Mouse (Mus musculus): ENCODE data around the gene Gm614. TPM values are rescaled to one million over a fixed set of nuclear protein-coding genes. Genes with fewer than 3 reads are reported as not detected.

Gene Gm614
- total RNA-seq (2014; rRNA removed; ENCODE audit: low replicate concordance) = not detected in 2 replicates
- polyA plus RNA-seq (2015; fragmentation: Nextera tagmentation; extraction: Ambion mirVana) = 0.16 TPM in 1 of 2 replicates, not detected in the other

DNA sequence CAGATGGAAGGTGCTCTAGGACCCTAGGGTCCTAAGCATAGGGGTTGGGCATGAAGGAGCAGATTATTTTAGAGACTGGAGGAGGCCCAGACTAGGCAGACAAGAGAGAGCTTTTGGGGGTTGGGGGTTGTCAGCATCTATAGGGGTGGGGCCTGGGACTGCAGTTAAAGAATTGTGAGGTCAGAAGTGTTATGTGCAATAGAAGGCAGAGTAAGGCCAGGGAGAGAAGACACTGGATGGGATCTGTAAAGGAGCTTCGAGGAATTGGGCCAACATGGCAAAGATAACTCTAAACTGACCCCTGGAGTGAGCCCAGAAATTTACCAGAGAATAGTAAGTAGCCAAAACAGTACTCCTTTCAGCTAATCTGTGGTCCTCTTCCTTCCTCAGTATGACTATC is at the start of gene Gm614:
TSS of gene Gm614 (minus strand) at position 101 of the 400 bp plus-strand sequence.
- Histone ChIP-seq H3K4me3 (ENCODE audit: low read depth, low read length) (no peak within 1 kb of the TSS), H3K27me3 (ENCODE audit: control insufficient read depth, insufficient read depth, low read length) (no peaks in the 10 kb centered on the region), H3K27ac (ENCODE audit: low read depth) (no peak within 1 kb of the TSS), H3K4me2 (ENCODE audit: low read depth, low read length) (no peak within 1 kb of the TSS), H3K36me3 (replicated peaks; ENCODE audit: control insufficient read depth, insufficient read depth, low read length) (peaks cover 1% of the 10 kb centered on the region; the same call in 1 of the 2 replicates), H3K4me1 (ENCODE audit: control insufficient read depth, insufficient read depth) (no peaks in the 10 kb centered on the region; the same call in 1 of the 2 replicates), H3K9ac (replicated peaks; ENCODE audit: low read depth, low read length) (no peak within 1 kb of the TSS), H3K9me3 (replicated peaks; ENCODE audit: control insufficient read depth, low read length) (no peaks in the 10 kb centered on the region)
- 36% methylated on average over 1 of the region's 1 CpGs for WGBS
- ATAC-seq (ENCODE audit: insufficient read depth, low read depth) (no peak), DNase-seq (ENCODE audit: low spot score) (no peak)
- no peak for TF ChIP-seq EP300 (IDR thresholded peaks at IDR 0.05; ENCODE audit: low read depth)
- no peak for TF ChIP-seq CTCF (IDR thresholded peaks at IDR 0.05; ENCODE audit: low read depth)

DNA sequence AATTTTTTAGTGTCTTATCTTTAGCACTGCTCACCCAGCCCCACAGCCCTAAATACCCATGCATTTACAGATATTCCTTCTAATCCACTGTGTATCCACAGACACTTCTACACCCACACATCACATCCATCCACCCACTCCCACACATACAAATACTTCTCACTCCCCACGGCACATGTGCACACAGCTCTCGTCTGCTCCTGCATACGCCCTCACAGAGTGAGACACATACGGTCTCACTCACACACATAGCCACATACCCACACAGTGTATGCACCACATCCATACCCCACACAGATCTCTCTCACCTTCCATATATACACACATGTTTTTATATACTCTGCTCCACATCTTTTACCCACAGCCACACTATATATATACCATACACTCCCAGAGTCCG is 45.5 kb upstream of the Gm614 start:
- ATAC-seq (ENCODE audit: insufficient read depth, low read depth) (no peak), DNase-seq (ENCODE audit: low spot score) (no peak)
- 84% methylated on average over 5 of the region's 5 CpGs for WGBS
- Histone ChIP-seq H3K27me3 (ENCODE audit: control insufficient read depth, insufficient read depth, low read length) (no peaks in the 10 kb centered on the region), H3K4me3 (ENCODE audit: low read depth, low read length) (no peak overlapping the region), H3K4me1 (ENCODE audit: control insufficient read depth, insufficient read depth) (no peaks in the 10 kb centered on the region), H3K9me3 (replicated peaks; ENCODE audit: control insufficient read depth, low read length) (no peaks in the 10 kb centered on the region), H3K27ac (ENCODE audit: low read depth) (no peak overlapping the region), H3K4me2 (ENCODE audit: low read depth, low read length) (no peak overlapping the region), H3K9ac (replicated peaks; ENCODE audit: low read depth, low read length) (no peak overlapping the region), H3K36me3 (replicated peaks; ENCODE audit: control insufficient read depth, insufficient read depth, low read length) (no peaks in the 10 kb centered on the region)
- TF ChIP-seq EP300 (IDR thresholded peaks at IDR 0.05; ENCODE audit: low read depth) (no peak), CTCF (IDR thresholded peaks at IDR 0.05; ENCODE audit: low read depth) (no peak)

DNA sequence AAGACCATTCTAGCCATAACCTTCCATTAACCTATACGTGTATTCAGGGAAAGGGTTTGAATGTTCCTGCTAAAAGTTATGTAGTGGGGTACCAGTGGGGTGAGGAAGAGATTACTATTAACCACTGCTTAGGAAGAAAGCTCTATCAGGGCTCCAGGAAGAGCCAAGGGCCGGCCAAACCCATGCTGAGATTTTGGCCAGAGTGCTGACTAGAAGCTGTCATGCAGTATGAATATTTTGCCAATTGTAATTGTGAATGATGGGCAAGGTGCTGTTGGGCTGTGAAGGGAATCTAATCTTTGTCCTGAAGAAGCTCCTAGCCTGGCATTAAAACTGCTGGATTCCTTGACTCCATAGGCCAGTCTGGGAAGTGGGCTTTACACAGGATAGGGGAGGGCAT is 40.9 kb upstream of the Gm614 start:
- no peaks in the 10 kb centered on the region for H3K9me3 ChIP-seq (replicated peaks; ENCODE audit: control insufficient read depth, low read length)
- no peak for ATAC-seq (ENCODE audit: insufficient read depth, low read depth)

DNA sequence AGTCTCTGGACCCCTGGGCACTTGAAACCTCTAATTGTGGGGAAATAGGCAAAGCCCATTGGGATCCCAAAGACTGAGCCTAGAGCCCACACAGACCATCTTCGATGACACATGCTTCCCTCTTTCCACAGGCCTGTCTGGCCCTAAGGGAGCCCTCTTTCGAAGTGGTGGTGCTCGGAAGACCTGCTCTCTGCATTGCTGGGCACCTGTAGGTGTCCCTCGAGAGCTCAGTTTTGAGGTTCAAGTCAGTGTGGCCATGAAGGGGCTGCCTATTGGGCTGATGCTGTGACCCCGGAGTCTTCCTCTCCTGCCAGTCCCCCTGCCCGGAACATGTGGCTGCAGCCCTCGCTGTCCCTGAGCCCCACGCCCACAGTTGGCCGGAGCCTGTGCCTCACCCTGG is 37.9 kb upstream of the Gm614 start:
- Histone ChIP-seq H3K4me2 (ENCODE audit: low read depth, low read length) (no peak overlapping the region), H3K4me1 (ENCODE audit: control insufficient read depth, insufficient read depth) (no peaks in the 10 kb centered on the region), H3K27ac (ENCODE audit: low read depth) (no peak overlapping the region), H3K4me3 (ENCODE audit: low read depth, low read length) (no peak overlapping the region), H3K9me3 (replicated peaks; ENCODE audit: control insufficient read depth, low read length) (no peaks in the 10 kb centered on the region), H3K27me3 (ENCODE audit: control insufficient read depth, insufficient read depth, low read length) (no peaks in the 10 kb centered on the region), H3K36me3 (replicated peaks; ENCODE audit: control insufficient read depth, insufficient read depth, low read length) (no peaks in the 10 kb centered on the region), H3K9ac (replicated peaks; ENCODE audit: low read depth, low read length) (no peak overlapping the region)
- ATAC-seq (ENCODE audit: insufficient read depth, low read depth) (no peak), DNase-seq (ENCODE audit: low spot score) (no peak)
- WGBS = 81% methylated on average over 9 of the region's 9 CpGs
- TF ChIP-seq EP300 (IDR thresholded peaks at IDR 0.05; ENCODE audit: low read depth) (no peak), CTCF (IDR thresholded peaks at IDR 0.05; ENCODE audit: low read depth) (no peak)

More for the DNA sequence above, 40.9 kb upstream of the Gm614 start:
- no peak overlapping the region for H3K9ac ChIP-seq (replicated peaks; ENCODE audit: low read depth, low read length)
- DNase-seq (ENCODE audit: low spot score) = no peak
- H3K4me3 ChIP-seq (ENCODE audit: low read depth, low read length) = no peak overlapping the region
- no peaks in the 10 kb centered on the region for H3K36me3 ChIP-seq (replicated peaks; ENCODE audit: control insufficient read depth, insufficient read depth, low read length)
- no peaks in the 10 kb centered on the region for H3K27me3 ChIP-seq (ENCODE audit: control insufficient read depth, insufficient read depth, low read length)
- WGBS = 39% methylated on average over 2 of the region's 2 CpGs
- no peaks in the 10 kb centered on the region for H3K4me1 ChIP-seq (ENCODE audit: control insufficient read depth, insufficient read depth)
- H3K27ac ChIP-seq (ENCODE audit: low read depth) = no peak overlapping the region
- H3K4me2 ChIP-seq (ENCODE audit: low read depth, low read length) = no peak overlapping the region
- no peak for TF ChIP-seq CTCF (IDR thresholded peaks at IDR 0.05; ENCODE audit: low read depth)
- no peak for TF ChIP-seq EP300 (IDR thresholded peaks at IDR 0.05; ENCODE audit: low read depth)

DNA sequence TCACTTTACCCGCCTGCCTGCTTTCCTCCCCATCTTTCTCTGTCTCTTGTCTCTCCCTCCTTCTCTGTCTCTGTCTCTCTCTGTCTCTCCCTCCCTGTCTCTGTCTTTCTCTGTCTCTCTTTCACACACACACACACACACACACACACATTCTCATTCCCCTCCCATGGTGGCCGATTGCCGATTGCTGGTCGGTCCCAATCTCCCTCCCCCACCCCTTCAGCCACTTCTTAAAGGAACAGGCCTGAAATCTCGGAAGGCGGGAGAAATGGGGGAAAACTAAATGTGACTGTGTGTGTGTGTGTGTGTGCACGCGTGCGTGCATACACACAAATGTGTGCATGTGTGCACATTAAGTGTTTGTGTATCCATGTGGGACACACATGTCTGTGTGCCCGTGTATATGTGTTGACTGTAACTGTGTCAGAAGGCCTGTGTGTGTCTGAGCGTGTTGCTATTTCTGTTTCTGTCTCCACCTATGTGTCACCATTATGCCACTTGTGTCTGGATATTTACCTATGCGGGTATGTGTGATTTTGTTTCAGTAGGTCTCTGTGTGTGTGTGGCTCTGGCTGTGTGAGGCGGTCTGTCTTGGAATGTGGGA is 36.7 kb upstream of the Gm614 start:
- ATAC-seq (ENCODE audit: insufficient read depth, low read depth) (peak; percentile 20; the same call in 1 of the 2 replicates), DNase-seq (ENCODE audit: low spot score) (no peak)
- Histone ChIP-seq H3K9me3 (replicated peaks; ENCODE audit: control insufficient read depth, low read length) (no peaks in the 10 kb centered on the region), H3K27ac (ENCODE audit: low read depth) (no peak overlapping the region), H3K4me2 (ENCODE audit: low read depth, low read length) (peak overlapping the region; percentile 53), H3K9ac (replicated peaks; ENCODE audit: low read depth, low read length) (no peak overlapping the region), H3K27me3 (ENCODE audit: control insufficient read depth, insufficient read depth, low read length) (no peaks in the 10 kb centered on the region), H3K4me3 (ENCODE audit: low read depth, low read length) (peak overlapping the region; percentile 10), H3K4me1 (ENCODE audit: control insufficient read depth, insufficient read depth) (no peaks in the 10 kb centered on the region), H3K36me3 (replicated peaks; ENCODE audit: control insufficient read depth, insufficient read depth, low read length) (no peaks in the 10 kb centered on the region)
- TF ChIP-seq EP300 (IDR thresholded peaks at IDR 0.05; ENCODE audit: low read depth) (no peak), CTCF (IDR thresholded peaks at IDR 0.05; ENCODE audit: low read depth) (no peak)
- WGBS = 33% methylated on average over 13 of the region's 13 CpGs

All from heart, postnatal 0 days (tissue).